Mouse (Mus musculus) hindbrain, embryonic 15.5 days (tissue): Measurements from ENCODE around the gene Tm7sf3. TPM values are rescaled to one million over a fixed set of nuclear protein-coding genes. Genes with fewer than 3 reads are reported as not detected.
A peak's percentile ranks its signal among the peaks of the same experiment; 100 is the strongest.

ENCODE experiments used
- ATAC-seq: fragments of 200-750 bp; cut with Nextera tagmentation; 2 replicates; pipeline ENCODE4 v1.8.0; 2017; ENCODE audit warnings: low read depth, moderate number of reproducible peaks, moderate TSS enrichment; ENCODE audit not compliant: low FRiP score
- H3K27ac ChIP-seq: fragments of 300-500 bp; sonication (generic); replicated peaks from 2 replicates; pipeline ENCODE4 v1.5.1; 2015; ENCODE audit warnings: mild to moderate bottlenecking, inconsistent platforms
- H3K27me3 ChIP-seq: fragments of 300-500 bp; sonication (generic); 2 replicates; pipeline ENCODE4 v1.6.1; 2015; ENCODE audit warnings: control low read depth, inconsistent platforms
- H3K36me3 ChIP-seq: fragments of 300-500 bp; sonication (generic); 2 replicates; pipeline ENCODE4 v1.6.1; 2015; ENCODE audit warnings: control low read depth, inconsistent platforms
- H3K4me1 ChIP-seq: fragments of 300-500 bp; sonication (generic); replicated peaks from 2 replicates; pipeline ENCODE4 v1.6.1; 2015; ENCODE audit warnings: control low read depth, inconsistent platforms
- H3K4me2 ChIP-seq: fragments of 300-500 bp; sonication (generic); 2 replicates; pipeline ENCODE4 v1.6.1; 2015; ENCODE audit warnings: moderate library complexity, mild to moderate bottlenecking, inconsistent platforms
- H3K4me3 ChIP-seq: fragments of 300-500 bp; sonication (generic); 2 replicates; pipeline ENCODE4 v1.5.1; 2015; ENCODE audit warnings: mild to moderate bottlenecking, inconsistent platforms
- H3K9ac ChIP-seq: fragments of 300-500 bp; sonication (generic); 2 replicates; pipeline ENCODE4 v1.6.1; 2015; ENCODE audit warnings: inconsistent platforms
- H3K9me3 ChIP-seq: fragments of 300-500 bp; sonication (generic); 2 replicates; pipeline ENCODE4 v1.6.1; 2016; ENCODE audit warnings: control low read depth, inconsistent platforms
- WGBS: fragments of 180-500 bp; shearing (Covaris S2); methylation state at CpG from one replicate; pipeline ENCODE4 v1.1.7; 2015; 5-methylcytosine and 5-hydroxymethylcytosine counted together
- polyA plus RNA-seq: library from polyadenylated mRNA; unstranded; fragments of >200 nt; fragmentation: Nextera tagmentation; extraction: Ambion mirVana; gene quantifications from 2 replicates; pipeline ENCODE4 v1.2.1, GENCODE M21; 2015

The Tm7sf3 gene
- 28.0 and 30.7 TPM in 2 replicates for polyA plus RNA-seq

- 1% methylated on average over 56 of the region's 60 CpGs for WGBS
These were observed at the start of gene Tm7sf3, which contains the start of gene Med21 for GRCm38 (mm10) chr6:146642276-146643183. Tm7sf3 (minus strand) TSS chr6:146642824. Med21 (plus strand) TSS chr6:146642547.

GRCm38 (mm10) chr6:146688861-146689260 lies 46.2 kb upstream of the Tm7sf3 start:
- no peaks in the 10 kb centered on the region for H3K36me3 ChIP-seq
- no peak overlapping the region for H3K4me3 ChIP-seq
- H3K27me3 ChIP-seq = no peaks in the 10 kb centered on the region
- H3K9me3 ChIP-seq = no peaks in the 10 kb centered on the region
- no peak overlapping the region for H3K4me2 ChIP-seq
- H3K27ac ChIP-seq = no peak overlapping the region
- H3K4me1 ChIP-seq = no peaks in the 10 kb centered on the region
- no peak overlapping the region for H3K9ac ChIP-seq
- 74% methylated on average over 5 of the region's 5 CpGs for WGBS
- no peak for ATAC-seq

More at GRCm38 (mm10) chr6:146642276-146643183, at the start of gene Tm7sf3, which contains the start of gene Med21:
- Histone ChIP-seq H3K4me1 (peaks cover 14% of the 10 kb centered on the region), H3K36me3 (no peaks in the 10 kb centered on the region), H3K27me3 (no peaks in the 10 kb centered on the region), H3K4me3 (peak within 1 kb of the TSS; percentile 85), H3K9me3 (no peaks in the 10 kb centered on the region), H3K4me2 (peak within 1 kb of the TSS; percentile 84), H3K9ac (peak within 1 kb of the TSS; percentile 73), H3K27ac (peak within 1 kb of the TSS; percentile 84)
- peak; percentile 99 for ATAC-seq

GRCm38 (mm10) chr6:146688010-146688409 lies 45.4 kb upstream of the Tm7sf3 start:
- WGBS = 90% methylated on average over 7 of the region's 7 CpGs
- no peak overlapping the region for H3K4me2 ChIP-seq

GRCm38 (mm10) chr6:146686463-146687196 lies 44.0 kb upstream of the Tm7sf3 start:
- WGBS = 80% methylated on average over 5 of the region's 5 CpGs
- no peak overlapping the region for H3K4me3 ChIP-seq
- no peak overlapping the region for H3K27ac ChIP-seq

More at GRCm38 (mm10) chr6:146688010-146688409, 45.4 kb upstream of the Tm7sf3 start:
- ATAC-seq = no peak
- Histone ChIP-seq H3K4me1 (no peaks in the 10 kb centered on the region), H3K9ac (no peak overlapping the region), H3K27me3 (no peaks in the 10 kb centered on the region), H3K27ac (no peak overlapping the region), H3K36me3 (no peaks in the 10 kb centered on the region), H3K9me3 (no peaks in the 10 kb centered on the region), H3K4me3 (no peak overlapping the region)

GRCm38 (mm10) chr6:146685781-146686308 lies 43.2 kb upstream of the Tm7sf3 start:
- ATAC-seq = no peak
- Histone ChIP-seq H3K27me3 (no peaks in the 10 kb centered on the region), H3K9ac (no peak overlapping the region), H3K27ac (no peak overlapping the region), H3K9me3 (no peaks in the 10 kb centered on the region), H3K36me3 (no peaks in the 10 kb centered on the region), H3K4me3 (no peak overlapping the region), H3K4me2 (no peak overlapping the region), H3K4me1 (no peaks in the 10 kb centered on the region)
- WGBS = 83% methylated on average over 17 of the region's 17 CpGs

More at GRCm38 (mm10) chr6:146686463-146687196, 44.0 kb upstream of the Tm7sf3 start:
- H3K36me3 ChIP-seq = no peaks in the 10 kb centered on the region
- no peaks in the 10 kb centered on the region for H3K4me1 ChIP-seq
- no peak overlapping the region for H3K9ac ChIP-seq
- no peaks in the 10 kb centered on the region for H3K9me3 ChIP-seq
- no peaks in the 10 kb centered on the region for H3K27me3 ChIP-seq
- H3K4me2 ChIP-seq = no peak overlapping the region
- no peak for ATAC-seq

- no peaks in the 10 kb centered on the region for H3K36me3 ChIP-seq
- no peaks in the 10 kb centered on the region for H3K9me3 ChIP-seq
- no peak overlapping the region for H3K9ac ChIP-seq
- H3K4me2 ChIP-seq = no peak overlapping the region
- ATAC-seq = no peak
- H3K4me3 ChIP-seq = no peak overlapping the region
- H3K4me1 ChIP-seq = no peaks in the 10 kb centered on the region
- WGBS = 76% methylated on average over 4 of the region's 4 CpGs
- H3K27ac ChIP-seq = no peak overlapping the region
- no peaks in the 10 kb centered on the region for H3K27me3 ChIP-seq
These were observed 41.3 kb upstream of the Tm7sf3 start for GRCm38 (mm10) chr6:146683881-146684280.

GRCm38 (mm10) chr6:146678136-146679070 lies 35.8 kb upstream of the Tm7sf3 start:
- no peak for ATAC-seq
- 79% methylated on average over 10 of the region's 10 CpGs for WGBS

GRCm38 (mm10) chr6:146676904-146677303 lies 34.3 kb upstream of the Tm7sf3 start:
- Histone ChIP-seq H3K9ac (no peak overlapping the region), H3K9me3 (no peaks in the 10 kb centered on the region), H3K4me3 (no peak overlapping the region), H3K27ac (no peak overlapping the region), H3K4me1 (no peaks in the 10 kb centered on the region), H3K4me2 (no peak overlapping the region), H3K36me3 (no peaks in the 10 kb centered on the region), H3K27me3 (no peaks in the 10 kb centered on the region)
- ATAC-seq = no peak
- WGBS = 88% methylated on average over 10 of the region's 10 CpGs

More at GRCm38 (mm10) chr6:146678136-146679070, 35.8 kb upstream of the Tm7sf3 start:
- Histone ChIP-seq H3K27me3 (no peaks in the 10 kb centered on the region), H3K4me2 (no peak overlapping the region), H3K27ac (no peak overlapping the region), H3K4me1 (no peaks in the 10 kb centered on the region), H3K4me3 (no peak overlapping the region), H3K9ac (no peak overlapping the region), H3K36me3 (no peaks in the 10 kb centered on the region), H3K9me3 (no peaks in the 10 kb centered on the region)

GRCm38 (mm10) chr6:146674881-146675536 lies 32.4 kb upstream of the Tm7sf3 start:
- Histone ChIP-seq H3K4me3 (no peak overlapping the region), H3K9me3 (no peaks in the 10 kb centered on the region), H3K27ac (no peak overlapping the region), H3K4me1 (no peaks in the 10 kb centered on the region), H3K4me2 (no peak overlapping the region), H3K27me3 (no peaks in the 10 kb centered on the region), H3K36me3 (no peaks in the 10 kb centered on the region), H3K9ac (no peak overlapping the region)
- 77% methylated on average over 4 of the region's 4 CpGs for WGBS
- no peak for ATAC-seq

- H3K4me1 ChIP-seq = no peaks in the 10 kb centered on the region
- no peaks in the 10 kb centered on the region for H3K27me3 ChIP-seq
- H3K27ac ChIP-seq = no peak overlapping the region
- H3K36me3 ChIP-seq = no peaks in the 10 kb centered on the region
- no peak overlapping the region for H3K4me2 ChIP-seq
- H3K4me3 ChIP-seq = no peak overlapping the region
- no peak overlapping the region for H3K9ac ChIP-seq
- H3K9me3 ChIP-seq = no peaks in the 10 kb centered on the region
- 85% methylated on average over 8 of the region's 8 CpGs for WGBS
- ATAC-seq = no peak
These were observed 31.8 kb upstream of the Tm7sf3 start for GRCm38 (mm10) chr6:146674420-146674819.

GRCm38 (mm10) chr6:146673696-146674095 lies 31.1 kb upstream of the Tm7sf3 start:
- no peak for ATAC-seq
- Histone ChIP-seq H3K9ac (no peak overlapping the region), H3K27ac (no peak overlapping the region), H3K4me3 (no peak overlapping the region), H3K27me3 (no peaks in the 10 kb centered on the region), H3K4me2 (no peak overlapping the region), H3K9me3 (no peaks in the 10 kb centered on the region), H3K4me1 (no peaks in the 10 kb centered on the region), H3K36me3 (no peaks in the 10 kb centered on the region)
- 85% methylated on average over 4 of the region's 4 CpGs for WGBS
